Mouse (Mus musculus) intestine, embryonic 16.5 days (tissue): ENCODE measurements around the gene 3110082I17Rik. TPM values are rescaled to one million over a fixed set of nuclear protein-coding genes. Genes with fewer than 3 reads are reported as not detected.

Experiments
- ATAC-seq: fragments of 200-750 bp; cut with Nextera tagmentation; 2 replicates; pipeline ENCODE4 v1.8.0; 2017; ENCODE audit warnings: moderate TSS enrichment, moderate library complexity
- H3K27ac ChIP-seq: fragments of 300-500 bp; sonication (generic); 2 replicates; pipeline ENCODE4 v1.5.1; 2014; ENCODE audit warnings: mild to moderate bottlenecking, low read length
- H3K27me3 ChIP-seq: fragments of 300-500 bp; sonication (generic); replicated peaks from 2 replicates; pipeline ENCODE4 v1.6.1; 2014; ENCODE audit warnings: low read length, control low read depth, mixed read lengths; ENCODE audit not compliant: control insufficient read depth, insufficient read depth
- H3K36me3 ChIP-seq: fragments of 300-500 bp; sonication (generic); 2 replicates; pipeline ENCODE4 v1.6.1; 2014; ENCODE audit warnings: low read length, control low read depth; ENCODE audit not compliant: control insufficient read depth, insufficient read depth
- H3K4me1 ChIP-seq: fragments of 300-500 bp; sonication (generic); 2 replicates; pipeline ENCODE4 v1.6.1; 2014; ENCODE audit warnings: low read length, control low read depth, mixed read lengths; ENCODE audit not compliant: control insufficient read depth, insufficient read depth
- H3K4me2 ChIP-seq: fragments of 300-500 bp; sonication (generic); 2 replicates; pipeline ENCODE4 v1.6.1; 2014; ENCODE audit warnings: low read depth, low read length, control low read depth
- H3K4me3 ChIP-seq: fragments of 300-500 bp; sonication (generic); 2 replicates; pipeline ENCODE4 v1.5.1; 2014; ENCODE audit warnings: mild to moderate bottlenecking, low read length
- H3K9ac ChIP-seq: fragments of 300-500 bp; sonication (generic); 2 replicates; pipeline ENCODE4 v1.6.1; 2014; ENCODE audit warnings: low read depth, low read length
- H3K9me3 ChIP-seq: fragments of 300-500 bp; sonication (generic); 2 replicates; pipeline ENCODE4 v1.6.1; 2016; ENCODE audit warnings: low read length, control low read depth; ENCODE audit not compliant: control insufficient read depth
- WGBS: fragments of 180-500 bp; shearing (Covaris S2); extraction: QIAGEN DNeasy Blood & Tissue Kit; methylation state at CpG from one replicate; pipeline ENCODE4 v1.1.7; 2014; 5-methylcytosine and 5-hydroxymethylcytosine counted together
- polyA plus RNA-seq: library from polyadenylated mRNA; unstranded; fragments of >200 nt; fragmentation: Nextera tagmentation; extraction: Ambion mirVana; gene quantifications from 2 replicates; pipeline ENCODE4 v1.2.1, GENCODE M21; 2015

Gene 3110082I17Rik
- polyA plus RNA-seq, 1 experiment from 2014 or later = 35.5 TPM

- 80% methylated on average over 7 of the region's 7 CpGs for WGBS
- peaks cover 21% of the 10 kb centered on the region for H3K4me1 ChIP-seq
- ATAC-seq = no peak
Observed at GRCm38 (mm10) chr5:139432747-139433508, 27.4 kb downstream of the 3110082I17Rik start.

GRCm38 (mm10) chr5:139432333-139432732 is 28.0 kb downstream of the 3110082I17Rik start:
- no peak overlapping the region for H3K4me2 ChIP-seq
- peaks cover 22% of the 10 kb centered on the region for H3K4me1 ChIP-seq
- H3K27me3 ChIP-seq = no peaks in the 10 kb centered on the region
- no peaks in the 10 kb centered on the region for H3K9me3 ChIP-seq
- H3K27ac ChIP-seq = no peak overlapping the region
- 81% methylated on average over 6 of the region's 6 CpGs for WGBS
- no peaks in the 10 kb centered on the region for H3K36me3 ChIP-seq
- no peak for ATAC-seq
- H3K4me3 ChIP-seq = no peak overlapping the region
- H3K9ac ChIP-seq = no peak overlapping the region

More at GRCm38 (mm10) chr5:139432747-139433508, 27.4 kb downstream of the 3110082I17Rik start:
- no peaks in the 10 kb centered on the region for H3K36me3 ChIP-seq
- no peak overlapping the region for H3K4me3 ChIP-seq
- no peaks in the 10 kb centered on the region for H3K9me3 ChIP-seq
- H3K4me2 ChIP-seq = no peak overlapping the region
- no peak overlapping the region for H3K27ac ChIP-seq
- no peak overlapping the region for H3K9ac ChIP-seq
- H3K27me3 ChIP-seq = no peaks in the 10 kb centered on the region

- ATAC-seq = peak; percentile 32; the same call in 1 of the 2 replicates
- Histone ChIP-seq H3K9me3 (no peaks in the 10 kb centered on the region), H3K4me1 (peaks cover 22% of the 10 kb centered on the region), H3K27me3 (no peaks in the 10 kb centered on the region), H3K4me2 (0 out of 2 replicates have a peak overlapping the region, but pooled peaks have one; percentile 3), H3K4me3 (no peak overlapping the region), H3K36me3 (no peaks in the 10 kb centered on the region), H3K9ac (0 out of 2 replicates have a peak overlapping the region, but pooled peaks have one; percentile 37), H3K27ac (no peak overlapping the region)
- 32% methylated on average over 12 of the region's 12 CpGs for WGBS
Observed at GRCm38 (mm10) chr5:139429818-139430341, 30.4 kb downstream of the 3110082I17Rik start.

GRCm38 (mm10) chr5:139427989-139428388 is 32.3 kb downstream of the 3110082I17Rik start:
- no peak for ATAC-seq
- H3K4me1 ChIP-seq = peaks cover 29% of the 10 kb centered on the region
- no peaks in the 10 kb centered on the region for H3K36me3 ChIP-seq
- 72% methylated on average over 9 of the region's 9 CpGs for WGBS
- no peak overlapping the region for H3K4me3 ChIP-seq
- no peaks in the 10 kb centered on the region for H3K27me3 ChIP-seq
- H3K9me3 ChIP-seq = no peaks in the 10 kb centered on the region
- no peak overlapping the region for H3K4me2 ChIP-seq
- H3K9ac ChIP-seq = no peak overlapping the region
- no peak overlapping the region for H3K27ac ChIP-seq

GRCm38 (mm10) chr5:139427001-139427400 is 33.3 kb downstream of the 3110082I17Rik start:
- H3K4me3 ChIP-seq = no peak overlapping the region
- H3K4me2 ChIP-seq = no peak overlapping the region
- no peaks in the 10 kb centered on the region for H3K27me3 ChIP-seq
- no peaks in the 10 kb centered on the region for H3K9me3 ChIP-seq
- peaks cover 33% of the 10 kb centered on the region for H3K4me1 ChIP-seq
- H3K9ac ChIP-seq = no peak overlapping the region
- no peaks in the 10 kb centered on the region for H3K36me3 ChIP-seq
- ATAC-seq = no peak
- 89% methylated on average over 9 of the region's 9 CpGs for whole genome bisulfite sequencing
- H3K27ac ChIP-seq = no peak overlapping the region

- Histone ChIP-seq H3K9ac (no peak overlapping the region), H3K9me3 (no peaks in the 10 kb centered on the region), H3K27ac (no peak overlapping the region), H3K36me3 (no peaks in the 10 kb centered on the region), H3K4me2 (no peak overlapping the region), H3K4me3 (no peak overlapping the region), H3K4me1 (peaks cover 25% of the 10 kb centered on the region), H3K27me3 (no peaks in the 10 kb centered on the region)
- WGBS = 65% methylated on average over 9 of the region's 9 CpGs
- no peak for ATAC-seq
Observed at GRCm38 (mm10) chr5:139425198-139425597, 35.1 kb downstream of the 3110082I17Rik start.

- WGBS = 48% methylated on average over 21 of the region's 21 CpGs
- Histone ChIP-seq H3K27me3 (no peaks in the 10 kb centered on the region), H3K4me1 (peaks cover 19% of the 10 kb centered on the region), H3K27ac (no peak within 1 kb of the TSS), H3K9me3 (no peaks in the 10 kb centered on the region), H3K36me3 (no peaks in the 10 kb centered on the region), H3K9ac (peak within 1 kb of the TSS; percentile 53; the same call in 1 of the 2 replicates), H3K4me2 (peak within 1 kb of the TSS; percentile 36), H3K4me3 (peak within 1 kb of the TSS; percentile 31)
- ATAC-seq = 0 out of 2 replicates have a peak, but pooled peaks have one; percentile 51
Observed at GRCm38 (mm10) chr5:139423026-139423865, 37.1 kb downstream of the 3110082I17Rik start, which contains the start of gene Gper1. TSS of gene Gper1 (plus strand) at chr5:139423151.

- no peaks in the 10 kb centered on the region for H3K36me3 ChIP-seq
- ATAC-seq = no peak
- H3K9me3 ChIP-seq = no peaks in the 10 kb centered on the region
- no peaks in the 10 kb centered on the region for H3K27me3 ChIP-seq
- no peak overlapping the region for H3K9ac ChIP-seq
- H3K4me3 ChIP-seq = no peak overlapping the region
- WGBS = 15% methylated on average over 3 of the region's 3 CpGs
- peaks cover 18% of the 10 kb centered on the region for H3K4me1 ChIP-seq
- no peak overlapping the region for H3K4me2 ChIP-seq
- H3K27ac ChIP-seq = no peak overlapping the region
Observed at GRCm38 (mm10) chr5:139418633-139419032, 41.7 kb downstream of the 3110082I17Rik start.

- WGBS = 56% methylated on average over 2 of the region's 2 CpGs
- Histone ChIP-seq H3K36me3 (no peaks in the 10 kb centered on the region), H3K9ac (no peak overlapping the region), H3K9me3 (no peaks in the 10 kb centered on the region), H3K27ac (no peak overlapping the region), H3K4me2 (no peak overlapping the region), H3K4me3 (no peak overlapping the region), H3K27me3 (no peaks in the 10 kb centered on the region), H3K4me1 (peaks cover 15% of the 10 kb centered on the region)
- no peak for ATAC-seq
Observed at GRCm38 (mm10) chr5:139418110-139418509, 42.2 kb downstream of the 3110082I17Rik start.
